Mouse (Mus musculus) lung, embryonic 14.5 days (tissue): ENCODE measurements around the gene Sh3gl2. TPM values are rescaled to one million over a fixed set of nuclear protein-coding genes. Genes with fewer than 3 reads are reported as not detected.

Experiments used
- ATAC-seq: fragments of 200-750 bp; cut with Nextera tagmentation; 2 replicates; pipeline ENCODE4 v1.8.0; 2017; ENCODE audit warnings: mild to moderate bottlenecking, moderate TSS enrichment, moderate library complexity; ENCODE audit not compliant: insufficient read depth
- DNase-seq: peaks from one replicate; pipeline ENCODE4 v3.0.0-alpha.2; 2015
- H3K27ac ChIP-seq: fragments of 300-500 bp; sonication (generic); 2 replicates; pipeline ENCODE4 v1.5.1; 2014; ENCODE audit warnings: low read depth, mild to moderate bottlenecking, moderate library complexity
- H3K27me3 ChIP-seq: fragments of 300-500 bp; sonication (generic); 2 replicates; pipeline ENCODE4 v1.6.1; 2014; ENCODE audit warnings: low read length, control low read depth; ENCODE audit not compliant: insufficient read depth
- H3K36me3 ChIP-seq: fragments of 300-500 bp; sonication (generic); 2 replicates; pipeline ENCODE4 v1.6.1; 2014; ENCODE audit warnings: control low read depth; ENCODE audit not compliant: insufficient read depth
- H3K4me1 ChIP-seq: fragments of 300-500 bp; sonication (generic); 2 replicates; pipeline ENCODE4 v1.6.1; 2014; ENCODE audit warnings: antibody characterized with exemption, control low read depth; ENCODE audit not compliant: insufficient read depth
- H3K4me2 ChIP-seq: fragments of 300-500 bp; sonication (generic); 2 replicates; pipeline ENCODE4 v1.6.1; 2014; ENCODE audit warnings: mild to moderate bottlenecking
- H3K4me3 ChIP-seq: fragments of 300-500 bp; sonication (generic); 2 replicates; pipeline ENCODE4 v1.5.1; 2014; ENCODE audit warnings: low read depth, low read length
- H3K9ac ChIP-seq: fragments of 300-500 bp; sonication (generic); 2 replicates; pipeline ENCODE4 v1.6.1; 2014
- H3K9me3 ChIP-seq: fragments of 300-500 bp; sonication (generic); 2 replicates; pipeline ENCODE4 v1.6.1; 2016; ENCODE audit warnings: low read depth, low read length, control low read depth
- CTCF ChIP-seq: IDR thresholded peaks from 2 replicates; pipeline ENCODE4 v1.5.1; 2016; ENCODE audit warnings: antibody characterized with exemption, low read depth
- WGBS: fragments of 180-500 bp; shearing (Covaris S2); extraction: QIAGEN DNeasy Blood & Tissue Kit; methylation state at CpG from one replicate; pipeline ENCODE4 v1.1.7; 2014; 5-methylcytosine and 5-hydroxymethylcytosine counted together
- polyA plus RNA-seq: library from polyadenylated mRNA; unstranded; fragments of >200 nt; fragmentation: Nextera tagmentation; extraction: Ambion mirVana; gene quantifications from 2 replicates; pipeline ENCODE4 v1.2.1, GENCODE M21; 2014

Gene Sh3gl2
- polyA plus RNA-seq, 1 experiment from 2014 or later, result 7.1 TPM

DNA sequence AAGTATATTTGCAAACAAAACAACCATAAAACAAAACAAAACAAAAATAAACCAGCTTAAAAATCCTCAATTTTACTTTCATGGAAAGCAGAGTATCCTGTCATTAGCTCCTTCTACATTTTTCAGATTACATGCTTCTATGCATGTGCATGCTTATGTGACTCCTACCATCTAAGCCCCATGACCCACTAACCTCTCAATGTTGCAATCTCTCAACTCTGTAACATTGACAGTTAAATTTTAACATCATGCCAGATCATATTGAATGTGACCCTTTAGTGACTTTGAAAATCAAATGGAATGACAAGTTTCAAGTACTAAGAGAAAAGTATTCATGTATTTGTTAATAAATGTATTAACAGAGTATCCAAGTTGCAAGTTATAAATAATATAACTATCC, 389.2 kb downstream of the Sh3gl2 start:
- Histone ChIP-seq H3K27ac (no peak overlapping the region), H3K4me3 (no peak overlapping the region), H3K36me3 (no peaks in the 10 kb centered on the region), H3K4me1 (no peaks in the 10 kb centered on the region), H3K27me3 (no peaks in the 10 kb centered on the region), H3K4me2 (no peak overlapping the region), H3K9me3 (no peaks in the 10 kb centered on the region), H3K9ac (no peak overlapping the region)
- ATAC-seq (no peak), DNase-seq (no peak)
- no peak for TF ChIP-seq CTCF

DNA sequence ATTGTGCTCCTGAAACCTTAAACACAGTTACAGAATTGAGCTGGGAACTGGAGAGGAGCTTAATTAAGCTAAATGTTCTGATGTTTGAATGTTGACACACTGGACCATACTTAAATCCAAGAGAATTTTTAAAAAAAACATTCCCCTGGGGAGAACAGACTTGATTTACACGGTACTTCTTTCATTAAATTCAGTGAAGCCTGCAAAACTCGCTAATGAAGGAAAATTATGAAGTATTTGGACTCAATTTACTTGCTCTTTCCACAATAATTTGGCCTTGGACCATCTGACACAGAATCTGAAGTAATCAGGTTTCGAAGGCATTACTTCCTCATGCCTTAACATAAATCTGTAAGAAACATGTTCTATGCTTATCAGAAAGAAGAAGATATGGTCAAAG, 408.4 kb downstream of the Sh3gl2 start:
- no peak overlapping the region for H3K4me2 ChIP-seq
- H3K4me3 ChIP-seq, result no peak overlapping the region
- H3K9ac ChIP-seq, result no peak overlapping the region
- ATAC-seq (no peak), DNase-seq (no peak)
- WGBS, result 82% methylated on average over 3 of the region's 3 CpGs
- no peaks in the 10 kb centered on the region for H3K27me3 ChIP-seq
- no peaks in the 10 kb centered on the region for H3K4me1 ChIP-seq
- no peak for TF ChIP-seq CTCF
- H3K36me3 ChIP-seq, result no peaks in the 10 kb centered on the region
- H3K9me3 ChIP-seq, result no peaks in the 10 kb centered on the region
- no peak overlapping the region for H3K27ac ChIP-seq

DNA sequence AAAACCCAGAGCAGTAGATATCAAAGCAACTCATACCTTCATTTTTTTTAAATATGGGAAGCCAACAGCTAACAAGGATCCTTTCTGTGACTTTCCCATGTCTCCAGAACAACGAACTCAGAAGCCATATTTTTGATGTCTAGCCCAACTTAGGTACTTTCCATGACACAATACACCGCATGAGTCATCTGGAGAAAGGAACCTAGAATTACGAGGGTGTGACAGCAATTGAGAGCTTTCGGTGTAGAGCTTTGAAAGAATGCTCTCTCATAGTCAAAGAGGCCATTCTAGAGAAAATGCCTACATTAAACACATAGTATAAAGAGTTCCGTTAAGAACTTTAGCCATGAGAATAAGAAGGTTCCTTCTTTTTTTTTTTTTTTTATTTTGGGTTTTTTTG, 413.8 kb downstream of the Sh3gl2 start:
- H3K9me3 ChIP-seq, result 0 out of 2 replicates have a peak, but pooled peaks cover 3% of the 10 kb centered on the region
- WGBS, result 85% methylated on average over 5 of the region's 5 CpGs
- no peak for DNase-seq

DNA sequence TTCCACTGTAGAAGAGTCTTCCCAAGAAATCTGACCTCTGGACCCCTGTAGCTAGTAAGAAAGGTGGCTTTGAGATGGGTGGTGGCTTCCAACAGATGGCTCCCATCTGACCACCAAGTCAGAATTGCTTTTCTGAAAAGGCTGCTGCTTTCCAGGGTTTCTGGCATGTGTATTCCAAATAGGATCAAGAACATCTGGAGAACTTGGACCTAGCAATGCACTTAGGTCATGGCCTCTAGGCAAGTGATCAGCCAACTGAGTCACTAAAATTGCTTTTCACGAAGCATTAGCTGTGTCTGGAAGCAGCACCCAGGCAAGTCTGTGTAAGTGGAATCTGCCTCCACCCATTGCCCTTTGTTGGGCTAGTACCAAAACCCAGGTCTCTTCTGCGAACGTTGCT, 414.3 kb downstream of the Sh3gl2 start:
- Histone ChIP-seq H3K4me2 (no peak overlapping the region), H3K36me3 (no peaks in the 10 kb centered on the region), H3K27me3 (no peaks in the 10 kb centered on the region), H3K9ac (no peak overlapping the region), H3K27ac (no peak overlapping the region), H3K4me3 (no peak overlapping the region), H3K9me3 (0 out of 2 replicates have a peak, but pooled peaks cover 3% of the 10 kb centered on the region), H3K4me1 (no peaks in the 10 kb centered on the region)
- 78% methylated on average over 3 of the region's 3 CpGs for WGBS
- DNase-seq (peak; percentile 8), ATAC-seq (no peak)
- no peak for TF ChIP-seq CTCF

More for the DNA sequence above, 413.8 kb downstream of the Sh3gl2 start:
- no peaks in the 10 kb centered on the region for H3K27me3 ChIP-seq
- no peak overlapping the region for H3K9ac ChIP-seq
- H3K27ac ChIP-seq, result no peak overlapping the region
- ATAC-seq, result no peak
- no peaks in the 10 kb centered on the region for H3K4me1 ChIP-seq
- H3K36me3 ChIP-seq, result no peaks in the 10 kb centered on the region
- no peak overlapping the region for H3K4me2 ChIP-seq
- no peak overlapping the region for H3K4me3 ChIP-seq
- no peak for TF ChIP-seq CTCF

DNA sequence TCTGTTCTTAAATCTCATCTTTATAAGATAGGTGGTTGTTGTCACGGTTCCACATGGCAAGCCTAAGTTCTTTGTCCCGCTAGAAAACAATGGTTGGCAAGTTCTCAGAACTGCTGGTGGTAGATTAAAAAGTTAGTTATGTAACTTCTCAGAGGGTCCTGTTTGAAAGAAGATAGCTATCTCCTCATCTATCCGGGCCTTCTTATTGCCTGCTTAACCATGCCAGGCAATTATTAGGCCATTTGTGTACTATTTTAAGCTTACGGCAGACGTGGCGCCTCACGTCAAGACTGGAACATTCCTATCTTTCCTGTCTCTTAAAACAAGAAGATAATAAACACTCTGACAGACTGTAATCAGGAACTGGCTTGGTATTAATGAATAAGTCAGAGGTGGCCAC, 424.5 kb downstream of the Sh3gl2 start:
- WGBS, result 43% methylated on average over 7 of the region's 7 CpGs
- Histone ChIP-seq H3K9ac (no peak overlapping the region), H3K27me3 (no peaks in the 10 kb centered on the region), H3K4me2 (peak overlapping the region; percentile 2; the same call in 1 of the 2 replicates), H3K4me1 (no peaks in the 10 kb centered on the region), H3K4me3 (no peak overlapping the region), H3K36me3 (no peaks in the 10 kb centered on the region), H3K9me3 (no peaks in the 10 kb centered on the region), H3K27ac (no peak overlapping the region)
- no peak for TF ChIP-seq CTCF
- ATAC-seq, result no peak
- peak; percentile 8 for DNase-seq

DNA sequence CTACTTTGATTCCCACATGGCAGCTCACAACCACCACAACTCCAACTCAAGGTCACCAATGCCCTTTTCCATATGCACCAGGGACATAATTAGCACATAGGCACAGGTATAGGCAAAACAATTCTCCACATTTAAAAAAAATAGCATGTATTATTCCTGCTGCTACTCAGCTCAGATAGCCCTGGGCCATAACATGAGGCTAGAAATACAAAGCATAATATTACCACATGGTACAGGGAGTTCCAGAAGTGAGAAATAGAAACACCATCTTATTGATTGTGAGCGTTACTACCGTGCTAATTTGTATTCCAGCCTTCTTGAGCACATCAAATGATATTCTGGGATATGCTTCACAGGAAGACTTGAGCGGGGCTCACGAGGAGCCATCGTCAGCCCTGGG, 464.3 kb downstream of the Sh3gl2 start:
- DNase-seq (no peak), ATAC-seq (no peak)
- Histone ChIP-seq H3K4me2 (no peak overlapping the region), H3K9ac (no peak overlapping the region), H3K9me3 (no peaks in the 10 kb centered on the region), H3K4me1 (0 out of 2 replicates have a peak, but pooled peaks cover 3% of the 10 kb centered on the region), H3K36me3 (no peaks in the 10 kb centered on the region), H3K4me3 (no peak overlapping the region), H3K27me3 (no peaks in the 10 kb centered on the region), H3K27ac (no peak overlapping the region)
- WGBS, result 74% methylated on average over 5 of the region's 5 CpGs
- TF ChIP-seq CTCF, result no peak

DNA sequence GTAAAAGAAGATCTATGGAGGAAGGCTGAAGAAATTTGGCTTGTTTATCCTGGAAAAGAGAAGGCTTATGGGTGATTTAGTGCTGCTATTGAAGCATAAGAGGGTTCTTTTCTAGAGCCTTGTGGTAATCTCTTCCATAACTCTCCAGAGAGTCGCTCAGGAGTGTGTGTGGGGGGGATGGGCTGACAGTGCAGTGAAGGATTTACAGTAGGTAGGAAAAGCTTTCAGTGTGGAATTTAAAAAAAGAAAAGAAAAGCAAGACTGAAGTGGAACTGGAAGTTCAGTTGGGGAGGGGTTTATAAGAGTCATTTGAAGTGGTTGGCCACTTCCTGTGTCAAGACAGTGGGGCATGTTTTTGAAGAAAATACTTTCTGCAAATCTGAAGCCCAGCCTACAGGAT, 464.8 kb downstream of the Sh3gl2 start:
- Histone ChIP-seq H3K4me3 (no peak overlapping the region), H3K27ac (no peak overlapping the region), H3K4me1 (0 out of 2 replicates have a peak, but pooled peaks cover 3% of the 10 kb centered on the region), H3K9me3 (no peaks in the 10 kb centered on the region), H3K9ac (no peak overlapping the region), H3K4me2 (no peak overlapping the region), H3K36me3 (no peaks in the 10 kb centered on the region), H3K27me3 (no peaks in the 10 kb centered on the region)
- TF ChIP-seq CTCF, result no peak
- no peak for ATAC-seq
- WGBS, result 53% methylated on average over 1 of the region's 1 CpGs
- peak; percentile 7 for DNase-seq

DNA sequence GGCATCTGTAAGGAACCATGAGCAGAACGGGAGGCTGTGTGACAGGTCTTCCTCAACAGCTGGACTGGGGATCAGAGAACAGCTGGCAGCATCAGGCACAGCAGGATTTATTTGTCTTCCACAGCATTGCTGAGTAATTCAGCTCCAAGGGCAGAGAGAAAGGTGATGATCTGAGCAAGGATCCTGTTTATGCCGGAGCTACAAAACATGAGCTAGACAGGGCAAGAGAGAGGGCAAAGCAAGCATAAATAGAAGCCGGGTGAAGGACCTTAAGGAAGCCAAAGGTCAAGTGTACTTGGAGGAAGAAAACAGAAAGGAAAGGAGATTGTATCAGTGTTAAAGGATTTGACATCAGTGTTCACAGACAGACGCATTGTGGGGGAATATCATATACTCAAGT, 467.4 kb downstream of the Sh3gl2 start:
- WGBS, result 11% methylated on average over 4 of the region's 4 CpGs
- Histone ChIP-seq H3K27ac (no peak overlapping the region), H3K36me3 (no peaks in the 10 kb centered on the region), H3K4me2 (no peak overlapping the region), H3K9me3 (no peaks in the 10 kb centered on the region), H3K27me3 (no peaks in the 10 kb centered on the region), H3K9ac (no peak overlapping the region), H3K4me1 (0 out of 2 replicates have a peak, but pooled peaks cover 3% of the 10 kb centered on the region), H3K4me3 (no peak overlapping the region)
- no peak for ATAC-seq
- TF ChIP-seq CTCF, result no peak
- peak; percentile 21 for DNase-seq
